Mouse (Mus musculus) kidney, postnatal 0 days (tissue): ENCODE measurements at regions not wholly inside any gene's neighbourhood (a gene's known extent, or its start where the extent isn't known, plus 50 kb on each side); places are given as distances from the start of the nearest gene placed in this dataset.

Source experiments
- ATAC-seq: fragments of 200-750 bp; cut with Nextera tagmentation; replicated peaks from 2 replicates; pipeline ENCODE4 v1.8.0; 2017; ENCODE audit warnings: low read depth, moderate number of reproducible peaks, moderate TSS enrichment, moderate library complexity; ENCODE audit not compliant: low FRiP score
- DNase-seq: peaks from one replicate; pipeline ENCODE4 v3.0.0-alpha.2; 2016; ENCODE audit warnings: low spot score
- H3K27ac ChIP-seq: fragments of 300-500 bp; sonication (generic); 2 replicates; pipeline ENCODE4 v1.5.1; 2014; ENCODE audit warnings: mild to moderate bottlenecking
- H3K27me3 ChIP-seq: fragments of 300-500 bp; sonication (generic); 2 replicates; pipeline ENCODE4 v1.6.1; 2014; ENCODE audit warnings: low read length, mixed read lengths; ENCODE audit not compliant: insufficient read depth
- H3K36me3 ChIP-seq: fragments of 300-500 bp; sonication (generic); 2 replicates; pipeline ENCODE4 v1.6.1; 2014; ENCODE audit warnings: low read length, mixed read lengths; ENCODE audit not compliant: insufficient read depth
- H3K4me1 ChIP-seq: fragments of 300-500 bp; sonication (generic); replicated peaks from 2 replicates; pipeline ENCODE4 v1.6.1; 2014; ENCODE audit warnings: antibody characterized with exemption, low read length, mixed read lengths; ENCODE audit not compliant: insufficient read depth
- H3K4me2 ChIP-seq: fragments of 300-500 bp; sonication (generic); 2 replicates; pipeline ENCODE4 v1.6.1; 2014; ENCODE audit warnings: mild to moderate bottlenecking, low read length, moderate library complexity, mixed read lengths
- H3K4me3 ChIP-seq: fragments of 300-500 bp; sonication (generic); replicated peaks from 2 replicates; pipeline ENCODE4 v1.5.1; 2014; ENCODE audit warnings: low read depth, low read length
- H3K9ac ChIP-seq: fragments of 300-500 bp; sonication (generic); 2 replicates; pipeline ENCODE4 v1.6.1; 2014; ENCODE audit warnings: low read depth, low read length
- H3K9me3 ChIP-seq: fragments of 300-500 bp; sonication (generic); replicated peaks from 2 replicates; pipeline ENCODE4 v1.6.1; 2016; ENCODE audit warnings: low read length, inconsistent platforms, mixed read lengths
- CTCF ChIP-seq: IDR thresholded peaks from 2 replicates; pipeline ENCODE4 v1.5.1; 2016; ENCODE audit warnings: antibody characterized with exemption, low read depth, mild to moderate bottlenecking, moderate library complexity
- WGBS: fragments of 180-500 bp; shearing (Covaris S2); extraction: QIAGEN DNeasy Blood & Tissue Kit; methylation state at CpG from one replicate; pipeline ENCODE4 v1.1.7; 2014; 5-methylcytosine and 5-hydroxymethylcytosine counted together

DNA sequence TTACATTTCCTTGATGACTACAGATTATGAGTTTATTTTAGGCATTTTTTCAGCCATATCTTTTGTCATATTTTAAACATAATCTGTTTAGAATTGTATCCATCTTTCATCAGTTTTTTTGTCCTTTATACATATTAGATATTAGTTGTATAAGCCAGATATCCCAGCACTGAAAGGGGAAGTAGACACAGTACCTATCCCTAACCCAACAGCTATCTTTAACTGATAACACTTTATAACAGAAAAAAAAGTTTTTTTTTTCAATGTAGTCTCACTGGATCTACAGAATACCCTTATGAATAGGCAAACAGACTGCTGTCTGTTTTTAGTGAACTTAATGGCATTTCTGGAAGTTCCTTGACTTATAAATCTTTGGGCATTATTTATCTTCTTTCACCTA, 1152.1 kb upstream of the Fam98a start:
- no peak overlapping the region for H3K4me3 ChIP-seq
- H3K36me3 ChIP-seq: no peaks in the 10 kb centered on the region
- no peaks in the 10 kb centered on the region for H3K4me1 ChIP-seq
- no peak overlapping the region for H3K9ac ChIP-seq
- DNase-seq (no peak), ATAC-seq (no peak)
- no peak for TF ChIP-seq CTCF
- no peaks in the 10 kb centered on the region for H3K9me3 ChIP-seq
- H3K4me2 ChIP-seq: no peak overlapping the region
- H3K27ac ChIP-seq: no peak overlapping the region
- H3K27me3 ChIP-seq: no peaks in the 10 kb centered on the region

DNA sequence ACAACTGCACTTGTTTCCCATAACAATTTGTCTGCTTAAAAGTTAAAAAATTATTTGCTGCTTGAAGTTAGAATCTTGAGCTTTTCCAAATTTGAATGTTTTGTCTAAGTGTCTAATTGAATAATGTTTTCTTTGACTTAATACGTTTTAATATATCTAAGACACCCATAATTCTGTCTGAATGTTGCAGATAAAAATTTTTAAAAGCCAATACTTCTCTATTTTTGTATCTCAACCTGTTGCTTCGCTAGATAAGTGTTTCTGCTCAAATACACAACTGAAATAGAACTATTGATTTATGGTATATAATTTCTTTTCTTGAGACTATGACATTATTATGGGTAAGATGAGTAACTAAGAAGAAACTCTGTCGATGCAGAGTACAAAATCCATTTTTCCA, 1144.5 kb upstream of the Fam98a start:
- Histone ChIP-seq H3K4me2 (no peak overlapping the region), H3K4me3 (no peak overlapping the region), H3K27me3 (no peaks in the 10 kb centered on the region), H3K4me1 (no peaks in the 10 kb centered on the region), H3K9ac (no peak overlapping the region), H3K27ac (no peak overlapping the region), H3K9me3 (no peaks in the 10 kb centered on the region), H3K36me3 (no peaks in the 10 kb centered on the region)
- DNase-seq (no peak), ATAC-seq (no peak)
- no peak for TF ChIP-seq CTCF
- 65% methylated on average over 3 of the region's 3 CpGs for WGBS

DNA sequence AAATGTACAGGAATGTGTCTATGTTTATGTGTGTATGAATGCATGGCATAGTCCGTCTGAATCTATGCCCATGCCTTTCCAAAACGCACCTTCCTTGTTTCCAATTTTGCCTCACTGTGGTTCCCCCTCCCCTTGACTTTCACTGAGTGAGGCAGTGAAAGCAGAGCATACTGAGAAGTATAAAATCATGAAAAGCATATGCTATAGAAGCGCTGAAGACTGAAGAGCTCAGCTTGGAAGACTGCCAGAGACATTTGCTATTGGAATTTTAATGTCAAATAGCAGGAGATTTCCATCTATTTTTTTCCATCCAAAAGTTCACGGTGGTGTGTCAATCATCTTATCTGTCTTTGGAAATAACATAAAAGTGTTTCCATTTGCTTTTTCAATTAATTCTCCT, 1106.3 kb upstream of the Fam98a start:
- DNase-seq: peak; percentile 0
- Histone ChIP-seq H3K4me2 (no peak overlapping the region), H3K9me3 (no peaks in the 10 kb centered on the region), H3K36me3 (no peaks in the 10 kb centered on the region), H3K9ac (no peak overlapping the region), H3K4me3 (no peak overlapping the region), H3K4me1 (no peaks in the 10 kb centered on the region), H3K27ac (no peak overlapping the region), H3K27me3 (no peaks in the 10 kb centered on the region)
- ATAC-seq: no peak
- no peak for TF ChIP-seq CTCF
- 66% methylated on average over 4 of the region's 4 CpGs for WGBS

DNA sequence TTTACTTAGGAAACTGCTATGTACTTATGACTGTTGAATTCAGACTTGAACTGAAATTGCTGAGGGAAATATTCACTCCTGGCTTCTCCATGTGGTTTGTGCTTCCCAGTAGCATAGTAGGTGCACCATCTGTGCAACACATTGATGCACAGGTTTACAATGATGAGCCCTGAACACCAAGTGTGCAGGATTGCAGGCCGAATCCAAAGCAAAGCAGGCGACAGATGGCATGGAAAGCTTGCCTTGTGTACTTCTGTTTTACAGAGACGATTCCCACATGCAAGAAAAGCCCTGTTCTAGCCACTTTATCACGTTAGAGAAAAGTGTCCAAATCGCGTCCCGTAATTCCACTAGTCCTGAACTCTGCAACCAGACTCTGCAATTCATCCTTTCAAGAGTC, 1074.2 kb upstream of the Fam98a start:
- Histone ChIP-seq H3K27ac (no peak overlapping the region), H3K9me3 (no peaks in the 10 kb centered on the region), H3K9ac (no peak overlapping the region), H3K27me3 (no peaks in the 10 kb centered on the region), H3K36me3 (no peaks in the 10 kb centered on the region), H3K4me1 (no peaks in the 10 kb centered on the region), H3K4me3 (no peak overlapping the region), H3K4me2 (no peak overlapping the region)
- WGBS: 79% methylated on average over 7 of the region's 7 CpGs
- no peak for ATAC-seq
- DNase-seq: no peak
- no peak for TF ChIP-seq CTCF

DNA sequence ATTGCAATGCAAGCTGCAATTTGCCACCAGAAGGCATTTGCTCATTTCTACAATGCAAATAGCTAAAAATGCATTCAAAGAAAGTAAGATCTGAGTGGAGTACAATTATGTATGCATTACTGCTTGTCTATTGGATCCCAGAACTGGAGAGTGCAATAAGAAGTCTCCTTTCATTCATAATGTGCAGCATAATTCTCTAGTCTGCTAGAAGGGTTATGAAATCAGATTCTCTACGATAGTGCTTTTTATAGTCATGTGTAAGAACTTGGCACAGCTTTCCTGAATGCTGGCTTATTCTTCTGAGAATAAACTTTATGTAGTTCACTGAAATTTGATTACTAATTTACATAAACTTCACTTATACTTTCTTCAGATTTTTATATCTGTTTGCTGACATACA, 1053.5 kb upstream of the Fam98a start:
- ATAC-seq: no peak
- no peak for DNase-seq
- H3K27ac ChIP-seq: no peak overlapping the region
- WGBS: 70% methylated on average over 1 of the region's 1 CpGs
- no peaks in the 10 kb centered on the region for H3K27me3 ChIP-seq
- no peaks in the 10 kb centered on the region for H3K4me1 ChIP-seq
- TF ChIP-seq CTCF: no peak
- no peak overlapping the region for H3K9ac ChIP-seq
- H3K4me2 ChIP-seq: no peak overlapping the region
- H3K4me3 ChIP-seq: no peak overlapping the region
- no peaks in the 10 kb centered on the region for H3K36me3 ChIP-seq
- H3K9me3 ChIP-seq: no peaks in the 10 kb centered on the region

DNA sequence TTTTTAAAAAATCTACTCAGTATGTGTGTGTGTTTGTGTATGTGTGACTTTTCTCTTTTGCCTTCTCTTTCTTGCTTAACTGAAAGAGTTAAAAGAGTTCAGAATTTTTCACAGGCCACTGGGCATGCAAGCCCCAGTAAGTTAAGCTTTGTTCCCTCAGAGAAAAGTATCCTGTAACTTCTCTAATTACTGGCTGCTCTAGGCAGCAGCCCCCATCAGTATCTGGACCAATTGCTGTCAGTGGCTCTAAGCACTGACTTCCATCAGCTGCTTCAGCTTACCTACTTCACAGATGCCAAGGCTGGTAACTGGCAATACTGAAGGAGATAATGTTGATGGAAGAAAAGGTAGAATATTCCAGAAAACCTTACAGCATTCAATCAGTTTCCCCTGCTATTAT, 1026.6 kb upstream of the Fam98a start:
- H3K9me3 ChIP-seq: no peaks in the 10 kb centered on the region
- H3K4me1 ChIP-seq: no peaks in the 10 kb centered on the region
- no peak for TF ChIP-seq CTCF
- H3K4me3 ChIP-seq: no peak overlapping the region
- H3K27me3 ChIP-seq: no peaks in the 10 kb centered on the region
- H3K4me2 ChIP-seq: no peak overlapping the region
- ATAC-seq: no peak
- no peak overlapping the region for H3K27ac ChIP-seq
- DNase-seq: peak; percentile 44
- H3K9ac ChIP-seq: no peak overlapping the region
- no peaks in the 10 kb centered on the region for H3K36me3 ChIP-seq

DNA sequence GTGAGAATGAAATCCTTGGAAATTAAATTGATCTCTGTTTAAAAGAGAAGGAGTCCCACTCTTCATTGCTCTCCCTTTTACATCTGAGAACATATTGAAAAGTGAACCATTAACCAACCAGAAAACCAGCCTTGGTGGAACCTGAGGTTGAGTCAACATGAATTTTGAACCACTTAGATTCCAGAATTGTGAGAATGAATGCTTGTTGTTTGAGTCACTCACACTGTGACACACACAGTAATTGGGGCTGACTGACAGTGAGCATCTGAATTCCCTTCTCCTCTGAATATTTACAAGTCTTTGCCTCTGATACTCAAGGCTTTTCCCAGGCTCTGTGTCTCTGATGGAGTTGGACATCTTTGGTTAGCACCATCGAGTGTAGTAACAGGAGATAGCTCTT, 1008.0 kb upstream of the Fam98a start:
- WGBS: 73% methylated on average over 1 of the region's 1 CpGs
- no peak for TF ChIP-seq CTCF
- H3K9ac ChIP-seq: no peak overlapping the region
- DNase-seq (no peak), ATAC-seq (no peak)
- H3K9me3 ChIP-seq: no peaks in the 10 kb centered on the region
- H3K4me3 ChIP-seq: no peak overlapping the region
- H3K36me3 ChIP-seq: no peaks in the 10 kb centered on the region
- H3K27ac ChIP-seq: no peak overlapping the region
- no peaks in the 10 kb centered on the region for H3K4me1 ChIP-seq
- H3K27me3 ChIP-seq: no peaks in the 10 kb centered on the region
- no peak overlapping the region for H3K4me2 ChIP-seq
